Mouse (Mus musculus) large intestine, adult 2 months (tissue): ENCODE measurements around the gene Slc25a30. TPM values are rescaled to one million over a fixed set of nuclear protein-coding genes. Genes with fewer than 3 reads are reported as not detected.
A peak's percentile ranks its signal among the peaks of the same experiment; 100 is the strongest.
"Not testable (repeated sequence)": the region's sequence is repeated elsewhere in the genome, so short reads cannot be mapped to it uniquely, and the experiment has no call there.

ENCODE experiments used
- DNase-seq: peaks from one replicate; pipeline ENCODE4 v3.0.0-alpha.2; 2012; ENCODE audit warnings: low read depth, low spot score
- WGBS: fragments of 180-500 bp; shearing (Covaris S2); methylation state at CpG from one replicate; pipeline ENCODE4 v1.1.7; 2018; 5-methylcytosine and 5-hydroxymethylcytosine counted together
- polyA plus RNA-seq: library from polyadenylated mRNA; depleted of rRNA; stranded (reverse); fragments of >200 nt; gene quantifications from 2 replicates; pipeline ENCODE4 v1.2.3, GENCODE M21; 2012; rRNA removed

The Slc25a30 gene
- polyA plus RNA-seq = 2.4 and 2.9 TPM in 2 replicates

- DNase-seq = peak; percentile 81
- 3% methylated on average over 51 of the region's 51 CpGs for WGBS
These were observed at the start of gene Slc25a30 for GRCm38 (mm10) chr14:75786868-75787793. Gene Slc25a30 (minus strand): TSS chr14:75787037.

- 75% methylated on average over 3 of the region's 3 CpGs for WGBS
- DNase-seq = no peak
These were observed 49.7 kb upstream of the Slc25a30 start for GRCm38 (mm10) chr14:75836579-75836978.

GRCm38 (mm10) chr14:75834739-75835381 lies 48.0 kb upstream of the Slc25a30 start:
- DNase-seq = no peak
- under 1% methylated on average over 16 of the region's 16 CpGs for WGBS

- 0% methylated on average over 10 of the region's 10 CpGs for WGBS
- peak; percentile 85 for DNase-seq
These were observed 47.5 kb upstream of the Slc25a30 start for GRCm38 (mm10) chr14:75834251-75834738.

- peak; percentile 64 for DNase-seq
- 2% methylated on average over 12 of the region's 12 CpGs for WGBS
These were observed 46.9 kb upstream of the Slc25a30 start for GRCm38 (mm10) chr14:75833546-75834250.

GRCm38 (mm10) chr14:75832982-75833381 lies 46.1 kb upstream of the Slc25a30 start:
- 18% methylated on average over 4 of the region's 4 CpGs for whole genome bisulfite sequencing
- DNase-seq = peak; percentile 39

GRCm38 (mm10) chr14:75832031-75832430 lies 45.2 kb upstream of the Slc25a30 start:
- peak; percentile 85 for DNase-seq
- 31% methylated on average over 2 of the region's 2 CpGs for WGBS

GRCm38 (mm10) chr14:75829817-75830216 lies 43.0 kb upstream of the Slc25a30 start:
- 58% methylated on average over 14 of the region's 14 CpGs for WGBS
- DNase-seq = not testable (repeated sequence)

GRCm38 (mm10) chr14:75828866-75829806 lies 42.3 kb upstream of the Slc25a30 start:
- peak; percentile 70 for DNase-seq
- WGBS = 2% methylated on average over 32 of the region's 32 CpGs

GRCm38 (mm10) chr14:75828221-75828620 lies 41.4 kb upstream of the Slc25a30 start:
- DNase-seq = no peak
- 45% methylated on average over 11 of the region's 11 CpGs for WGBS

- 49% methylated on average over 3 of the region's 3 CpGs for WGBS
- DNase-seq = no peak
These were observed 40.1 kb upstream of the Slc25a30 start for GRCm38 (mm10) chr14:75826851-75827410.

GRCm38 (mm10) chr14:75820007-75820406 lies 33.2 kb upstream of the Slc25a30 start:
- no peak for DNase-seq
- WGBS = 49% methylated on average over 5 of the region's 5 CpGs

GRCm38 (mm10) chr14:75819341-75819740 lies 32.5 kb upstream of the Slc25a30 start:
- WGBS = 33% methylated on average over 2 of the region's 2 CpGs
- DNase-seq = no peak

- no peak for DNase-seq
These were observed 31.7 kb upstream of the Slc25a30 start for GRCm38 (mm10) chr14:75818528-75818927.

GRCm38 (mm10) chr14:75809931-75810330 lies 23.1 kb upstream of the Slc25a30 start:
- DNase-seq = no peak
- WGBS = 75% methylated on average over 6 of the region's 6 CpGs

More at GRCm38 (mm10) chr14:75818528-75818927, 31.7 kb upstream of the Slc25a30 start:
- 79% methylated on average over 2 of the region's 2 CpGs for WGBS

GRCm38 (mm10) chr14:75807800-75808199 lies 21.0 kb upstream of the Slc25a30 start:
- 52% methylated on average over 8 of the region's 8 CpGs for WGBS
- no peak for DNase-seq

- no peak for DNase-seq
- 49% methylated on average over 5 of the region's 5 CpGs for WGBS
These were observed 11.0 kb upstream of the Slc25a30 start for GRCm38 (mm10) chr14:75797769-75798386.

- 91% methylated on average over 4 of the region's 4 CpGs for WGBS
- no peak for DNase-seq
These were observed 9.1 kb upstream of the Slc25a30 start for GRCm38 (mm10) chr14:75795918-75796317.
